Mouse (Mus musculus) heart, postnatal 10 days (tissue): ENCODE data around the gene Rpl36al. TPM values are rescaled to one million over a fixed set of nuclear protein-coding genes. Genes with fewer than 3 reads are reported as not detected.

Experiments used
- DNase-seq, 2 experiments: peaks; one replicate each; pipeline ENCODE4 v3.0.0; 2021
- intact Hi-C: fragments of 180-260 bp; cut with DNase I; formaldehyde crosslinking; loops from one replicate; pipeline ENCODE4 v1.15.1; 2025
- total RNA-seq, 2 experiments: library from RNA; stranded (reverse); gene quantifications; 2 replicates each; pipeline ENCODE4 v1.2.3; 2021

Gene Rpl36al
- total RNA-seq: 100 to 1,000 TPM; 259 to 277 TPM

GRCm38 (mm10) chr12:69183583-69184308 is at the start of gene Rpl36al, which contains the start of gene Mgat2:
Gene Rpl36al, minus strand, starts transcription at chr12:69184083.
Gene Mgat2, plus strand, starts transcription at chr12:69184157.
- DNase-seq: peak; percentile 99
- intact Hi-C loops: no loop called here

DNA sequence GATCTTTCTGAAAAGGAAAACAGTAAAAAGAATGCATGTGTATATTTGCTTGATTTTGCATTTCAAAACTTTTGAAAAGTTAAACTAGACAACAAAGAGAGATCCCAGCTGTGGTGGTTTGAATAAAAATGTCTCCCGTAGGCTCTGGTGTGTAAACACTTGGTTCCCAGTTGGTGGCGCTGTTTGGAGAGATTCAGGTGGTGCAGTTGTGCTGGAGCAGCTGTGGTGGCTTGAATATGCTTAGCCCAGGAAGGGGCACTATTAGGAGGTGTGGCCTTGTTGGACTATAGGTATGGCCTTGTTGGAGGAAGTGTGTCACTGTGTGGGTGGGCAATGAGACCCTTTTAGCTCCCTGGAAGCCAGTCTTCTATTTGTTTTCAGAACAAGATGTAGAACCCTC is 45.4 kb upstream of the Rpl36al start:
- DNase-seq: peak in 1 of 2 experiments; percentile 26
- intact Hi-C loops: loop anchor here (2.0 kb wide), 1 partner anchor 68 kb away; the partner anchor contains the start of gene Klhdc2

DNA sequence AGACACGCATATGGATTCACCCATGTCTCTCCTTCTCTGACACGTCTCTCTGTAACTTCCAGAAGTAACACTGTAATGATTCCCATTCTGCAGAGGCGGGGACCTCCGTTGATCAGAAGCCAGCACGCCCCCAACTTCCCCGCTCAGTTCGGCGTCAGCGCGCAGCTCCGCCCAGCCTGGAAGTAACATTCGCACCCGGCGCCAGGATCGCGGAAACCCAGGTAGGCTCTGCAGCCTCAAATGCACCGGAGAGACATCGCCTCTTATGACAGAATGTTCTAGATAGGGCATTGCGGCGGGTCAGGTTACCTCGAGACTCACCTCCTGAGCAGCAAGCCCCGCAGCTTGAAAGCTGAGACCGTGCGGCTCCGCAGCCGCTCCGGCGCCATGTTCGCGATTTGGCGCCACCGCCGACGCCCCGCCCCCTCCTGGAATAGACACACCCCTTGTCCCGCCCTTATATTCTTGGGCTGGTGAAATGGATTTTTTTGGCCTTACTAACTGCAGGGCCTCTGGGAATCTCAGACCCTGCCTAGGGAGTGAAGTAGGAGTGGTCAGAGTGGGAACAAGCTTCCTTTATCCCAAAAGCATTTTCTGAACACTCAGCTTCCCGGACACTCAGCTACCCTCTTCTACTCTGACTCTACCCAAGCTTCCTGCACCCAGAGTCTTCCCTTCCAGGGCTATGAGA is 44.0 kb upstream of the Rpl36al start, which contains the start of gene Pole2:
Gene Pole2, minus strand, starts transcription at position 420 of the 691 bp plus-strand sequence.
- intact Hi-C loops: loop anchor here (2.0 kb wide), 1 partner anchor 69 kb away; the partner anchor contains the start of gene Klhdc2
- peak; percentile 94 to 95 for DNase-seq

GRCm38 (mm10) chr12:69220613-69221277 is 36.9 kb upstream of the Rpl36al start:
- DNase-seq: no peak
- intact Hi-C loops: no loop called here

DNA sequence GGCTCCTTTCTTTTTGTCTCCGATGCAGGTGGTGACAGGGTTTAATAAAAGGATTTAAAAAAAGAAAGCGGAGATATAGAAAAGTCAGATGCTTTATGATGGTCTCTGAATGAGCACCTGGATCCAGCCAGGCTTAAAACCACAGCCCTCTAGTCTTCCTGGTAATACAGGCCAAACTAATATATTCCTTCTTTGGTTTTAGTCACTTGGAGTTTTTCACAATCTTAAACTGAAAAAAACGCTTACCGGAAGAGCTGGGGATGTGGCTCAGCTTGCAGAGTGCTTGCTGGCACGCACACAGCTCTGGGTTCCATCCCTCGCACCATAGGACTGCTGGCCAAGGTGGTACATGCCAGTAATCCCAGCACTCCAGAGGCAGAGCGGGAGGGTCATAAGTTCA is 32.7 kb upstream of the Rpl36al start:
- DNase-seq: no peak
- intact Hi-C loops: no loop called here

DNA sequence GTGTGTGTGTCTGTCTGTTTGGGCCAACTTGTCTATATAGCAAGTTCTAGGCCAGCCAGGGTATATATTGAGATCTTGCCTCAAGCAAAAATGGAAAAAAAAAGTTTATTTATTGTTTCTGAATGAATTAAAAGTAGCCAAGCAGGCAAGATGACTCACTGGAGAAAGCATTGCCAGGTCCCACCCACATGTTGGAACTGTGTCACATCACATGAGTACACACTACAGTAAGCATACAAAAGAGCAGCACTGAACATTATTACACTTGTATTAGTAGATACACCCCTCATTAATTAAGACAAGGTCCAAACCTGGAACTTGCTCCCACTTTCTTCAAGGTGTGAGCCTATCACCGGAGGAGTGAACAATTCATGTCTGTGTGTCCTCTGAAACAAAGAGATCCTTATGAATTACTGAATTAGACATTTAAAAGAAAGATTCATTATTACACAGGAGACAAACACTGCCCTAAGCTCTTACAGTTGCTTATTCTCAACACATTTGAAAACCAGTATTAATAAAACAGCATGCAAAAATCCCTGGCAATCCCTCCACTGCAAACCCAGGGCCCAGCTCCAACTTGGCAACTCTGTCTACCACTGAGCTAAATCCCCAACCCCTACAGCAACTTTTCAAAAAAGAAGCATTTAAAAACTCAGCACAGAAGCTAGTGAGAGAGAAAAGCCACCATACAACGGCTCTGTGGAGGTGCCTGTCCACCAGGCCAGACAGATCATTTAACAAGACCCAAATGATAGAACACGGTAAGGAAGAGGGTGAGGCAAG is 31.3 kb upstream of the Rpl36al start:
- DNase-seq: peak; percentile 79 to 80

GRCm38 (mm10) chr12:69214393-69214792 is 30.5 kb upstream of the Rpl36al start:
- no peak for DNase-seq
- intact Hi-C loops: no loop called here

More for the DNA sequence above, 31.3 kb upstream of the Rpl36al start:
- intact Hi-C loops: no loop called here

GRCm38 (mm10) chr12:69213186-69213777 is 29.4 kb upstream of the Rpl36al start:
- no peak for DNase-seq
- intact Hi-C loops: no loop called here

- intact Hi-C loops: loop anchor here (2.0 kb wide), 1 partner anchor 86 kb away; the partner anchor contains the start of gene Klhdc2
- peak; percentile 31 to 50 for DNase-seq
Observed at GRCm38 (mm10) chr12:69211057-69211456, 27.2 kb upstream of the Rpl36al start.

DNA sequence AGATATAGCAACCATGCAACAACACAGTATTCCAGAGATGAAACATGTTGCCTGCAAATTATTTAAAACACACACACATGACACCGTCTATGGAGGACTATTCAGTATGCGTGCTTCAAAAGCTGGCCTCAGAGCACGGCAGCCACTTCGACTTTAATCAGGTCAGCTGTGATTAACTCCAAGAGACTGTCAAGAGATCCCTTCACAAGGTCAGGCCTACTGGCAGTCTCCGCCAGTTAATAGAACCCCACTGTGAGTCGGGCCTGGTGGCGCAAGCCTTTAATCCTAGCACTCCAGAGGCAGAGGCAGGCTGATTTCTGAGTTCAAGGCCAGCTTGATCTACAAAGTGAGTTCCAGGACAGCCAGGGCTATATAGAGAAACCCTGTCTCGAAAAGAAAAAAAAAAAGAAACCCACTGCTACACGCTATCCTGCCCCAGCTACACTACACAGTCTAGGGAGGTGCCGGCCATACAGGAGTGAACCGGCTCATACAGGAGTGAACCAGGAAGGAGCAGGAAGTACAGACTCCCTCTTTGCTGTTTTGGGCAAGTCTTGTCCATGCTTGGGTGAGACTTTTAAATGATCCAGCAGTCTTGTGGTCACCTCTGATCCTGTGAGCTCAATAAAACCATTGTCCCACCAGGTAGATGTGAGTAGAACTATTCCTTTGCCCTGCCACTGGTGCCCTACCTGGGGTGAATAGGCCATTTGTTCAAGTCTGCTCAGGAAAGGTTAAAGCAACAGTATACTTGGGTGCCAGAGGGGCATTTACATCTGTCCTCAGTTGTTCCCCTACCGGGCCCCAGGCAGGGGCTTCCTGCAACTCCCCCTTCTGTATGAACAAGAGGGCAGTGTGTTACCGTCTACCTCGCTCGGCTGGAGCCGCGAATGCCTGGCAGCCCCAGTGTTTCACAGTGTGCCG is 26.4 kb upstream of the Rpl36al start:
- no peak for DNase-seq
- intact Hi-C loops: loop anchor here (2.0 kb wide), 1 partner anchor 86 kb away; the partner anchor contains the start of gene Klhdc2

GRCm38 (mm10) chr12:69208520-69208919 is 24.6 kb upstream of the Rpl36al start:
- no peak for DNase-seq
- intact Hi-C loops: no loop called here

- intact Hi-C loops: no loop called here
- DNase-seq: no peak
Observed at GRCm38 (mm10) chr12:69207926-69208325, 24.0 kb upstream of the Rpl36al start.

- intact Hi-C loops: no loop called here
- DNase-seq: no peak
Observed at GRCm38 (mm10) chr12:69207396-69207795, 23.5 kb upstream of the Rpl36al start.

- intact Hi-C loops: no loop called here
- DNase-seq: no peak
Observed at GRCm38 (mm10) chr12:69204052-69204833, 20.4 kb upstream of the Rpl36al start, which contains the start of gene Gm49384. Gene Gm49384, minus strand, starts transcription at chr12:69204267.

- intact Hi-C loops: loop anchor here (5.0 to 10.0 kb wide), 2 partner anchors 98 to 386 kb away; partner anchors contain the start of genes Klhdc2 and Vcpkmt
- no peak for DNase-seq
Observed at GRCm38 (mm10) chr12:69198985-69199384, 15.1 kb upstream of the Rpl36al start.

GRCm38 (mm10) chr12:69198164-69198535 is 14.3 kb upstream of the Rpl36al start, which contains the start of gene Dnaaf2:
Gene Dnaaf2, minus strand, starts transcription at chr12:69198429.
- intact Hi-C loops: loop anchor here (5.0 to 10.0 kb wide), 2 partner anchors 99 to 387 kb away; partner anchors contain the start of genes Klhdc2 and Vcpkmt
- peak; percentile 76 to 82 for DNase-seq

DNA sequence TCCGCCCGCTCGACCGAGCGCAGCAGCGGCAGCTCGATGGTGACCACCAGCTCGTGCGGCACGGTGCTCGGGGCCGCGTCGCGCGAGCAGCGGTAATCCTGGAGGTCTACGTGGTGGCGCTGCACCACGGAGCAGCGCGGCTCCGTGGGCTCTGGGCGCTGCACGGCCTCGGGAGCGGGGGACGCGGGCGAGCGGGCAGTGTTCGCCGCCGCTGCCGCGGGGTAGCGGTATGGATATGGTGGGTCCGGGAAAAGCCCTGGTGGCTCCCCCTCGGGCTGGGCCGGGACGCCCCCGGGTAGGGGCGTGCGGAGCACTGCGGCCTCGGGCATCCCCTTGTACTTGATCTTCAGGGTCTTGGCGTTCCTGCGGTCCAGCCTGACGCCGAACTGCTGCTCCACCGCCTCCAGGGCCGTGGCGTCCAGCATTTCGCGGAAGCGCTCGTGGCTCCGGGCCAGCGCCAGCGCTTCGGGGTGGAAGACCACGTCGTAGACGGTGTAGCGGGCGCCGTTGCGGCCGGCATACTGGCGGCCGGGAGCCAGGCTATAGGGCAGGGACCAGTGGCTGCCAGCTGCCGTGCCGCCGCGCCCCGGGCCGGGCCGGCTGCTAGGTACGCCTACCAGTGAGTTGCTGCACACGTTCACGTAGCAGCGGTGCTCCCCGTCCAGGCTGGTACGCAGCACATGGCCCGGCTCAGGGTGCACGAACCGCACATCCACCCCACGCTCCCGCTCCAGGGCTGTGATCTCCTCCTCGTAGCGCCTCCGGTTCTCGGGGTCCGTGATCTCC is 13.7 kb upstream of the Rpl36al start:
- intact Hi-C loops: loop anchor here (5.0 to 10.0 kb wide), 2 partner anchors 100 to 387 kb away; partner anchors contain the start of genes Klhdc2 and Vcpkmt
- DNase-seq: peak; percentile 60 to 74
